Mouse (Mus musculus) lung, adult 18-20 months (tissue): ENCODE data around the gene Wdr90.
A peak's percentile ranks its signal among the peaks of the same experiment; 100 is the strongest.
"Not testable (repeated sequence)": the region's sequence is repeated elsewhere in the genome, so short reads cannot be mapped to it uniquely, and the experiment has no call there.

Source experiments
- DNase-seq, 2 experiments: peaks; one replicate each; pipeline ENCODE4 v3.0.0; 2022; ENCODE audit warnings: mixed read lengths in 2 of 2

Gene Wdr90

DNA sequence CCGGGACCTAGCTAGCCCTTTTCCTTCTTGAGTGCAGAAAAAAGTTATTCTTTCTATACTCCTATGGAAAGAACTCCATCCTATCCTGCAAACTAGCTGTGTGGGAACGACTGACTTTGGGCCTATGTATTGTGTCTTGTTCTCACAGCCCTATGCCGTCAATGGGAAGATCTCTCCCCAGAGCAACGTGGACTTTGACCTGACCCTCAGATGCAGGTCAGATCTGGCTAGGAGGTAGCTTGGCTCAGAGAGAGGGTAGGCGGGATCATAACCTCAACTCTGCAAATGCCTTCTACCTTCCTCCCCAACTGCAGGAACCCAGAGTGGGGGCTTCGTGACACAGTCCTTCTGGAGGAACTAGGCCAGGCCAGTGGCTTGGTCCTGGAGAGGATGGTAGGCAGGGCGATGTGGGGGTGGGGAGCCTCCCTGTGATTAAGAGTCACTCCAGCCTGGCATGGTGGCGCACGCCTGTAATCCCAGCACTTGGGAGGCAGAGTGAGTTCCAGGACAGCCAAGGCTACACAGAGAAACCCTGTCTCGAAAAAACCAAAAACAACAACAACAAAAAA, 15.1 kb upstream of the Wdr90 start:
- DNase-seq = no peak

DNA sequence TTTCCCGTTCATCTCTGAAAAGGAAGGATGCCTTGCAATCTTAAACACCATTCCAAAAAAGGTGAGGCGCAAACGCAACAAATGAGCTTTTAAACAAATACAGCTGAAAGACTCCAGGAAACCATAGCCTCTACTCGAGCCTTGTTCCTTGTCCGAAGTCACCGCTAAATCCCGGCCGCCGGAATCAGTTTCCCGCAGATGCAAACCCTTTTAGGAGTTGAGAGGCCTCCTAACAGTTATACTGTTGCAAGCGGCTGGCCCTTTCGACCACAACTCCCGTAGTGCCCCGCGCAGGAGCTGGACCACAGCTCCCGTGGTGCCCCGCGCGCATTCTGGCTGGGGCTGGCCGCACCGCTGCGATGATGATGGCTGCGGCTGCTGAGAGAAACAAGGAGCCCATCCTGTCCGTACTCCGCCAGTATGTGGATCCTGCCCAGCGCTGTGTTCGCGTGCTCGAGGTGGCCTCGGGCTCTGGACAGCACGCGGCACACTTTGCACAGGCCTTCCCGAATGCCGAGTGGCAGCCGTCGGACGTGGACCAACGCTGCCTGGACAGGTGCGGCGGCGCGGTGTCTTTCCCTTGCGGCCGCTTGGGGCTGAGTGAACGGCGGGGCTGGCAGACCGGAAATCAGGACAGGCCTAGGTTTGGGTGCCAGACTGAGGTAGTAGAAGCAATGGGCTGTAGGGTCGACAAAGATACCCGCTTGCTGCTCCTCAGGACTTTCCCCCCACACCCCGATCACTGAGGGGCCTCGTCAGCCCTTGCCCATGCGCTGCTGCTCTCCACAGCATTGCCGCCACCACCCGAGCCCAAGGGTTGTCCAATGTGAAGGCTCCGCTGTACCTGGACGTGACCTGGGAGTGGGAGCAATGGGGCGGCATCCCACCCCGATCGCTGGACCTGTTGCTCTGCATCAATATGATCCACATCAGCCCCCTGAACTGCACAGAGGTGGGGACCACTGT, 14.2 kb upstream of the Wdr90 start:
- peak; percentile 89 to 90 for DNase-seq

DNA sequence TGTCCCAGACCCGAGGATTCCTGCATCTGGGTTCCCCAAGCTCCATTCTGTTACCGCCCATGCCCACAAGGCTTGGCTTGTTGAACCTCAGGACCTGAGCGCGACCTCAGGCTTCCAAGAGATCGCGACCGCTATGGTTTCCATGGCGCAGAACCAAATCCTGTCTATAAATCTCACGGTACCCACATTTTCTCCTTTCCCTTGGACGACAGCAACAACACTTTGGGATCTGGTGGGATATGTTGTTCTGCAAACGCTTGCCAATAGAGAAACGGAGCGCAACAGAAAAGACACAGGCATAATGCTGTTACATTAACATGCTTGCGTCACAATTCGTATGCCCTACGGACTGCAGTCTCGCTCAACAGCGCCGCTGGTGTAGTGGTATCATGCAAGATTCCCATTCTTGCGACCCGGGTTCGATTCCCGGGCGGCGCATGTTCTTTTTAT, 13.4 kb upstream of the Wdr90 start, which contains the start of gene Mettl26:
TSS of gene Mettl26 (plus strand) at position 354 of the 450 bp plus-strand sequence.
- DNase-seq = peak; percentile 92 to 93

DNA sequence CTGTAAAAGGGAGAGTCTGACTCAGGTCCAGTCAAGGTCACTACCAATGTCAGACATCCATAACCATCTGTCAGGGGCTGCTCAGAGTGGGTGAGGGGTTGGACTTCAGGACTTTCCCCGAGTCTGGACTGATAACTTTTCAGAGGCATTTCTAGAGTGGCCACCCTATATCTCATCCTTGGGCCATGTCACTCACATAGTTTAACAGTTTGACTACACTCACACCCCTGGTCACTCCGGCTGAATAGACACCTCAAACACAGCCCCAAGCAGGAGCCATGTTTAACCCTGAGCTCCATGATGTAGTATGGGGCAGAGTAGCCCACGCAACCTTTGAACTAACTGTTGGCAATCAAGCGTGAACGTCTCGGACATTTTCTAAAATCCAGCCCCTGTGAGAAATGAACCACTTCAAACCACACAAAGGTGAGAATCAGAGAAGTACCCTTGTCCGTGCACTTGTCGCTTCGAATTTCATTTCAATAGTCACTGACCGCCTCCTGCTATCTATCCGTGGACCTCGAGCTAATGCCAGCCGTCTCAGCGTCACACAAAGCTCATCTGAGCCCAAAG, 12.9 kb upstream of the Wdr90 start:
- DNase-seq = no peak

DNA sequence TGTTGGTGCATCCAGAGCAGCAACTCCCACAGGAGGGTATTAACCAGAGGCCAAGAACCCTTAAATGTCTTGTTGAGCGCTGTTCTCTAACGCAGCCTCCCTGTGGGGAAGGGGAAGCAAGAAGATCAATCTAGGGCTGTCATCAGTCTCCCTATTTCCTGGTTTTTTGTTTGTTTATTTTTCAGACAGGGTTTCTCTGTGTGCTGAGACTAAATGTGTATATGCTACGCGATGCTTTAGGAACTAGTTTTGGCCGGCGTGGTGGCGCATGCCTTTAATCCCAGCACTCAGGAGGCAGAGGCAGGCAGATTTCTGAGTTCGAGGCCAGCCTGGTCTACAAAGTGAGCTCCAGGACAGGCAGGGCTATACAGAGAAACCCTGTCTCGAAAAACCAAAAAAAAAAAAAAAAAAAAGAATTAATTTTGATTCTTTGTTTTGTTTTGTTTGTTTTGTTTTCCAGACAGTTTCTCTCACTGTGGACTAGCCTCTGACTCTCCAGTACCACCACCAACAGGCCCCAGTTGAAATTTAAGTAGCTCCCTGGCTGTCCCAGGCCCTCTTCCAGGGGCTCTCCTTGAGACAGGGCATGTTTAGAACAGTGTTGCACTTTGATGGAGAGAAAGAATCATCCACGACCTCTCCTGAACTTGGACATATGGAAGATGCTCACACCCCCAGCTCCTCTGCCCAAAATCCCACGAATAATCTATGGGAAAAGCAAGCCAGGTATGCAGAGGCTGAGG, 12.3 kb upstream of the Wdr90 start:
- no peak for DNase-seq

DNA sequence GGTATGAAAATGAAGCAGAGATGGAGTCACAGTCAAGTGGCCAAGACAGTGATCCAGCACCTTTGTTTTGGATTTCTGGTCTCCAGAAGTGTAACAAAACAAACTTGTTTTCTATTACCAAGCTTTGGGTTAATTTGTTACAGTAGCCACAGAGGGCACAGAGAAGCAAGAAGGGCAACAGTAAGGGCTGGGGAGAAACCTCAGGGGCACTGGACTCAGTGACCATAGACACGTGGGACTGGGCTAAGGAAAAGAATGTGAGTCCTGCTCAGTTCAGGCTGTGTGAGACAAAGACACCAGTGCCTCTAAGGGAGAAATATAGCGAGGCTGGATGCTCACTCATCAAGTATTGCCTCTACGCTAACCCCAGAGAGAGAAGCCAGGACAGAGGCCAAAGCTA, 11.4 kb upstream of the Wdr90 start:
- DNase-seq = no peak

DNA sequence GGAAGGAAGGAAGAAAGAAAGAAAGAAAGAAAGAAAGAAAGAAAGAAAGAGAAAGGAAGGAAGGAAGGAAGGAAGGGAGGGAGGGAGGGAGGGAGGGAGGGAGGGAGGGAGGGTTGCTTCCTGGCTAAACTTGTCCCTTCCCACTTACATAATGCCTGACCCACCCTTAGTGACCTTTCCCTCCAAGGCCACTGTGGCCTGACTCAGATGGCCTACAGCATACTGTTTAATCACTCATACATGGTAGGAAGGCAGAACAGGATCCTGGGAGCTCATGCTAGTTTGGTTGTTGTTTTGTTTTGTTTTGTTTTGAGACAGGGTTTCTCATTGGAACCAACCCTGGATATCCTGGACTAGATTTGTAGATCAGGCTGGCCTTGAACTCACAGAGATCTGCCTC, 10.3 kb upstream of the Wdr90 start:
- DNase-seq = not testable (repeated sequence)

DNA sequence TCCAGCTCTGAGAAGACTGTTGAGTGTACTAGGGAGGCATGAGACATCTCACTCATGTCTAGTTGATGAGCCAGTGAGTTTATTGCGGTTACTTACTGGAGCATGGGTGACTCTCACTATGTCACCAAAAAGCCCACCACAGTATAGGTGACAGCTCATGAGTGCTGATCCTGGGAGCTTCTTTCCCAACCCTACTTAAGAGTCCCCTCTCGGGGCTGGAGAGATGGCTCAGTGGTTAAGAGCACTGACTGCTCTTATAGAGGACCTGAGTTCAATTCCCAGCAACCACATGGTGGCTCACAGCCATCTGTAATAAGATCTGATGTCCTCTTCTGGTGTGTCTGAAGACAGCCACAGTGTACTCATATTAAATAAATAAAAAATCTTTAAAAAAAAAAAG, 8.7 kb upstream of the Wdr90 start:
- no peak for DNase-seq

DNA sequence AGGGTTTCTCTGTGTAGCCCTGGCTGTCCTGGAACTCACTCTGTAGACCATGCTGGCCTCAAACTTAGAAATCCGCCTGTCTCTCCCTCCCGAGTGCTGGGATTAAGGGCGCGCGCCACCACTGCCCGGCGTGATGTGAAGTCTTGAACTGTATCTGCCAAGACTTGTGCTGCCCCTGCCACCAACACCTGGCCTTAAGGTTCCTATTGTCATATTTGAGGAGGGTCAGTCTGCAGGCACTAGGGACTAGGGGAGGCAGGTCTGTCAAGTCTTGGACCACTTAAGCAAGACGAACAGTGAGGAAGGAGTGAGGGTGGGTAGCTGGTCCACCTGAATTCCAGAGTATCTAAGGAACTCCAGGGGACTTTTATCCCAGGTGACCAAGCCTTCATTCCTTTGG, 8.2 kb upstream of the Wdr90 start:
- DNase-seq = no peak

DNA sequence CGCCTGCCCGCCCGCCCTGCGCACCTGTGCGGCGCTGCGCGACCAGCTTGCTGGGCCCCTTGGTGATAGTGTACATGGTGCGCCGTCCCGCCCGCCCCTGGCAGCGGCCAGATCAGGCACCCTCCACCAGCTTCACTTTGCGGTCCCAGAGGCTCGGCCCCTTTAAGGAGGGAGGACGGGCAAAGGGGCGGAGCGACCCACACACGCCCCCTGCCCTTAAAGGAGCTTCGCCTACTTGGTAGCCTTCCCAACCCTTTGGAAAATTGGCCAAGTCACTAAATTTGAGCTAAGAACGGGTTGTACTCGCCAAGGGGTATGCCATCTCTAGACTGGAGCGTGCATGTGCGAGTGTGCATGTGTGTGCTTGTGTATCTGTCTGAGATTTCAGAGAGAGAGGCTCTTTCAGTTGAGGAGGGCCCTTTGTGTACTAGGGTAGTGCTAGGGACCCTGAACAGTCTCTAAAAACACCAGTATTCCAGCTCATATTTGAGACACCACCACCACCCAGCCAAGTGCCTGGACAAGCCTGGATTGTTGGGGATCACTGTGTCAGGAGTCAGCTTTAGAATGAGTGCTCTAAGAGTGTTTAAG, 7.4 kb upstream of the Wdr90 start, which contains the start of gene Mcrip2:
TSS of gene Mcrip2 (minus strand) at position 164 of the 591 bp plus-strand sequence.
- DNase-seq = peak; percentile 88 to 92

DNA sequence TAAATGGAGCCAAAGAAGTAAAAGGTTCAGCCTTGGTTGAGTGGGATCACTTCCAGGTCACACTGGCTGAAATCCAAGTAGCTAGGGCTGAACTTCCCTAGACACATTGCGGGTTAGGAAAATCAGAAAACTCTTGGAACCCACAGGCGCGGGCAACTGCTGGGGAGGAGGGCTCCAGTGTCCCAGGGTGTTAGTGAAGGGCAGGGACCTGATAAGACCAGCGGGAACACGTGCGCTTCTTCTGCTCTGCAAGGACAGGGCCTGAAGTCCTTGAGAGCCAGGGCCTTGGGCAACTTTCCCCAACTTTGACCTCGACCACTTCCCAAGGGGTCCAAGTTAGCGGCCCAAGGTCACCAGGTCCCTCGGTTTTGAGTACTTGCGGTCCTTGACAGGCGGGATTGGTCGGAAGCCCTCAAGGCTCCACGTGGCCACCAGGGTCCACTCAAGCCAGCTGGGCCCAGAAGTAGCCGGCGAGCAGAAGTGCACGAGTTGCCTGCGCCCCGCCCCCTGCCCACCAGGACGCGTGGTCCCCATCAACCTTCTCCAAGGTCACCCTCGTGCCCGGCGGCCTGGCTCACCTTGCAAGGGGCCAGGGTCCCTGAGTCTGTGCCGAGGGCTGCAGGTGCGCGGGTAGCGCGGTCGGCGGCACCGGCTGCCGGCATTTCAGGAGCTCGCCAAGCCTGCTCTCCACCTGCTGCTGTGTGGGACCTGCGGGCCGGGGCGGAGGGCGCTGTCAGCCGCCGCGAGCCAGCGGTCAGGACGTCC, 6.7 kb upstream of the Wdr90 start:
- DNase-seq = peak; percentile 57 to 59

DNA sequence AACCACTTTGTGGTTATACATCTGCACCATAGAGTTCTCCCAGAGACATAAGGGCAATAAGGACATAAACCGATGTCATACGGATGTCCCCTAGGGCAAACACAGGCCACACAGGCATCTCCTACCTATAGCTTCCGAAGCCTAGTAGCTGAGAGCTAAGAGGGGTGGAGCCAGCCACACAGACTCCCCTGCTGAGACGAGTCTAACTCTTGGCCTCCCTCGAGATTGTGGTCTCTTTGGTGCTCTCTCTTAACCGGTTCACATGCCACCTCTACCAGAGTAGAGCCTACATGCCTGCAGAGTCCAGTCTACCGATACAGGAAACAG, 6.2 kb upstream of the Wdr90 start:
- no peak for DNase-seq

DNA sequence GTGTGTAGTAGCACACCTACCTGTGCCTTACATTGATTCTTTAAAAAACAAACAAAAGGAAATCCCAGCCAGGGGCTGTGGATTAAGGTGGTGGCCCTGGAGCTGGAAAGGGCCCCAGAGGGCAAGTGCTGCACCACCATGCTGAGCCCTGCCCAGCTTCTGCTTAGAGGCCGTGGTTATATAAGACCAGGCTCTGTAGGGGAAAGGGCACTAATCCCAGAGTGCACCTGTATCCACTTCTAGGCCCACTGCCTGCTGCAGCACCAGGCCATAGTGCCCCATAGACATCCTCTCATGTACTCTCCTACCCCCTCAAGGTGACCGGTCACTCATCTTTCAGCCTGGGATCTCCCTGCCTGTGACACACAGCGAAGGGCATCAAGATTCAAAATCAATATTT, 4.9 kb upstream of the Wdr90 start:
- no peak for DNase-seq

DNA sequence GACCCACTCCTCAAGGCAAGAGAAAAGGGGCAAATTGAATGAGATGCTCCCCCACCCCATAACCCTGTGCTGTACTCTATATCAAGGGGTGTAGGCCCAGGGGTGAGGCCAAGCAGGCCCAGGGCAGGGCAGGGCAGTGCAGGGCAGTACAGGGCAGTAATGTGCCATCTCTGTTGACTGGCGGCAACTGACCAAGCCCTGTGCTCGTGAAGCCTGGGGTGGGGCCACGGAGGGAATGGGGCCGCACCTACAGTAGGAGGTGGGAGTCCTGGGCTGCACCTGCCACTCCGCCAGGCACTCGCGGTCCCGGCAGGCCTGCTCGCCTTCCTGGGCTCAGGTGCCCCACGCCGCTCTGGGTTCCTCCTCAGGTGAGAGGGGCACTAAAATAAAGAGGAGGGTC, 4.0 kb upstream of the Wdr90 start:
- DNase-seq = no peak

DNA sequence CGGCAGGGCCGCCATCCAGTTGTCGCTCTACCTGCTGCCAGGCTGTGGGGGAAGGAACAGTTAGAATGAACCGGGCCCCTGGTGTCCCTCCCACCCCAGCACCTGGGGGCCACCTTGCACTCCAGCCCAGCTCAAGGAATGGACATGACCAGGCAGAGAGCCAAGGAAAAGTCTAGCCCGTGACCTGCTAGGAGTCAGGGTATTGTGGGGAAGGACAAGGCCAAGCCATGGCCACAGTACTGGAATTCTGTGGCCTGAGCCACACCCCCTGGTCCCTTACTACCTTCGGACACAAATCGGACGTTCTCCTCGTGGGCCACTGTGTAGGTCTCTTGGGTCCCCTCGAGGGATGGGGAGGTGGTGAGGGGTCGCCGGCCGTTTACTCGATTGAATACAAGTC, 3.0 kb upstream of the Wdr90 start:
- DNase-seq = no peak

DNA sequence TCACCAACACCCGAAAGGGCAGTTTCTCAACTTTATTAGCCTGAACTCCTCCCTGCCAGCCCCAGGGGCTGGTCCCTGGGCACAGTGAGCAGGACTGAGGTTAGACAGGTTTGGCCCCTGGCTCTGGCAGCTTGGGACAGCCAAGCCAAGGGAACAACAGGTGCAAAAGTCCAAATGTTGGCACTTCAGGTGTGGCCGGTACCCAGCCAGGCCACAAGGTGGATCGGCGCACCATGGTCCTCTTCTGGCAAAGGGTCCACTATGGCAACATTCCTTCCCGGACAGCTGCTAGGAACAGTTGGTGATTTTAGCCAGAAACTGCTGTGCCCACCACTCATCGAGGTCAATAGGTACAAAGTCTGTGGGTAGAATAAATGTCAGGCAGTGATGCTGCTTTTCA, 2.4 kb upstream of the Wdr90 start:
- DNase-seq = no peak

DNA sequence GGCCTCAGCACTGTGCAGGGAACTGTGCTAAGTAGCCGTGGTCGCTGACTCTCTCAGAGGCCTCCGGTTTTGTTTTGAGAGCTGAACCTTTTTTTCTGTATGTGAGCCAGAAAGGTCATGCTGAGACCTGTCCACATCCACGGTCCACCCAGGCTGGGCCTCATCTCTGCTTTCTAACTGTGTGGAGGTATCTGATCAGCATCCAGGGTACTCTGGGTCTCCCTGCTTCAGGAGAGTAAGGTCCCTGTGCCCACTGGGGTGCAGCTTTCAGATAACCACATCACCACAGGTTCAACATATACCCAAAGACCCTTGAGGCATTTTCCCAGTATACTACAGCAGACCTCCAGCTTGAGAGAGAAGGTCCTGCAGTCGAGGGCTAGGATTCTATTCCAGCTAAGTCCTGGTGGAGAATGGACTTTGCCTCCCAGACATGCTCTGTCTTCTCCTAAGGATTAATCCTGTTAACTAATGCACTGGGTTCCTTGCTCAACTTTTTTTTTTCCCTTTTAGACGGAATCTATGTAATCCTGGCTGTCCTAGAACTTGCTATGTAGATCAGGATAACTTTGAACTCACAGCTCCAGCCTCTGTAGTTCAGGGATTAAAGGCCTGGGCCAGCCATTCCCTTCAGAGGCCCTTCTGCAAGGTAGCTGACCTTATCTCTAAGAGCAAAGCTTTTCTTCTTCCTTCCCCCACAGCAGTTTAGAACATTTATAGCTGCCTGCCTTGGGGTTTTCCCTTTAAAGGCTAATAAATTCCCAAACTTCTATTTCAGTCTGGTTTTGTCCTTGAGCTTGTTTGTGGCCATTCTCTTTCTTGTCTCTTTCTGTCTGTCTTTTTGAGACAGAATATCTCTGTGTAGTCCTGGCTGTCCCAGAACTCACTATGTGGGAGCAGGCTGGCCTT, 657 bp upstream of the Wdr90 start:
- no peak for DNase-seq

DNA sequence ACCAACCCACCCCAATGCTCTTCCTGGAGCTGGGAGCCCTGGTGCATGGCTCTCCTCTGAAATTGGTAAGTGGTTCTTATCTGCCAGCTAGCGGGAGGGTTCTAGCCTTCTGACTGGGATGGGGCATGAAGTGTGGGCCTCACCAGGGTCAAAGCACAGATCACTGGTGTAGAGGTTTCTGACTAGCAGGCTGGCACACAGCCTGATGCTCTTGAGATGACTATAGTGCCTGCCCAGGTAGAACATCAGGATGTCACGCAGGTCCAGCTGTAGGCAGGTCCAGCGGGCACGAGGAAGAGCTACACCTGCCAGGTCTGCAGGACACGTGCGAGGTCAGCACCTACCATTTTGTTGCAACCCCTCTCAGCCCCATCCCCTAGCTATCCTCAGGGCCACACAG, 1.1 kb downstream of the Wdr90 start:
- no peak for DNase-seq

DNA sequence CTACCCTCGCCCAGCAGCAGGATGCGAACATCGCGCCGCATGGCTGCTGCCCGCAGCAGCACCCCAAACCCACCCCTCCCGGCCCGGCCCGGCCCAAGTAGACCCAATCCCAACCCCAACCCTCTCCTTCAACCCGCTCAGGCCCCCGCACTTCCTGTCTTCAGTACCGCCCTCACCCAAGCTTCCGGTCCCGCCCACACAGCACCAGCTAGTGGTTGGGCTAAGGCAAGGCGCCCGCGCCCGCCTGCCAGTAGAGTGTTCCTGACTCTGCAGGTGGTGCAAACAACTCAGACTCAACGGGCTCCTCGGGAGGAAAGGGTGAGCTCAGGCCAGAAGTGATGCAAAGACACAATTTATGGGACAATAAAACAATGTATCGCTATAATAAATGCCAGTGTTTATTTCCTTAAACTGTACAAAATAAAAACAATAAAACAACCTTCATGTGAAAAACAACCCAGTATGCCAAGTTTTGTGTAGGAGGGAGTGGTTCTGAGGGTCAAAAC, 16.9 kb downstream of the Wdr90 start, which contains the start of gene Rhot2:
TSS of gene Rhot2 (minus strand) at position 456 of the 506 bp plus-strand sequence.
- peak; percentile 97 to 98 for DNase-seq

DNA sequence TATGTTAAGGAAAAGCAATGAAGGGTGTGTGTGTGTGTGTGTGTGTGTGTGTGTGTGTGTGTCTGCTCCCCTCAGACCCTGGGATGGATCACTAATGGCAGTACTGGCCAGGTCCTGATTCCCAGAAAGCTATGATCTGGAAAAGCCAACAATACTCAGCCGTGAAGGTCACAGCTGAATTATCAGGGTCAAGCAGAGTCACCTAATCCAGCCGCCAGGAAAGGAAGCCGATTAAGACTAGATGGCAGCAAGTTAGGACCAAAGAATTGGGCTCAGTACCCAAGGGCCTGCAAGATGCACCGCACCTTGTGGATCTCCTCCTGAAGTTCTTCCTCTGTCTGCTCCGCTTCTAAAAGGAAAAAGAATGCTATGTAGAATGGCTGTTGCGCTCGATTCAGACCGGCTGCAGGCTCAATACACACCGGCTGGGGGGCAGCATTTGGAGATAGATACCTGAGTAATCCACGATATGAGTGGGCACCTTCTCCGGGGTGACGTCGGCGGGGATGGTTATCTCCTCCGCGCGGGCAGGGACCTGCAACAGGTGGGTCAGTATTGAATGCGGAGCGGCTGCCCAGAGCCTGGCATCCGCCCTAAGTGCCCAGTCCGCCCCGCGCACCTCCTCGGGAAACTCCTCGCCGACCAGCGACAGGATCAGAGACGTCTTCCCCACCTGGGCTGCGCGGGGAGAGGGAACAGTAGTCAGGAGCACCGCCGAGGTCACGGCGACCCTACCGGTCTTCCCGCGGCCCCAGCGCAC, 17.5 kb downstream of the Wdr90 start:
- DNase-seq = no peak
